Mouse (Mus musculus) brain, adult 2 months (tissue): ENCODE measurements at regions not wholly inside any gene's neighbourhood (a gene's known extent, or its start where the extent isn't known, plus 50 kb on each side); places are given as distances from the start of the nearest gene placed in this dataset.
"Not testable (repeated sequence)": the region's sequence is repeated elsewhere in the genome, so short reads cannot be mapped to it uniquely, and the experiment has no call there.

Experiments used
- DNase-seq: peaks from one replicate; pipeline ENCODE4 v3.0.0; 2011; ENCODE audit warnings: low read depth, low spot score

GRCm38 (mm10) chr5:75405496-75405895 is 169.2 kb upstream of the Kit start:
- DNase-seq, result peak; percentile 19

- no peak for DNase-seq
Observed at GRCm38 (mm10) chr5:75407686-75408085, 167.0 kb upstream of the Kit start.

- DNase-seq, result peak; percentile 24
Observed at GRCm38 (mm10) chr5:75410240-75411186, 164.2 kb upstream of the Kit start.

GRCm38 (mm10) chr5:75419282-75419681 is 155.4 kb upstream of the Kit start:
- DNase-seq, result not testable (repeated sequence)

- no peak for DNase-seq
Observed at GRCm38 (mm10) chr5:75432885-75433284, 141.8 kb upstream of the Kit start.

GRCm38 (mm10) chr5:75437924-75438323 is 136.8 kb upstream of the Kit start:
- DNase-seq, result no peak

- DNase-seq, result no peak
Observed at GRCm38 (mm10) chr5:75444024-75444604, 130.6 kb upstream of the Kit start.

GRCm38 (mm10) chr5:75446386-75446785 is 128.3 kb upstream of the Kit start:
- DNase-seq, result no peak

GRCm38 (mm10) chr5:75449913-75450525 is 124.7 kb upstream of the Kit start:
- DNase-seq, result peak; percentile 7

- no peak for DNase-seq
Observed at GRCm38 (mm10) chr5:75450564-75450963, 124.2 kb upstream of the Kit start.

GRCm38 (mm10) chr5:75451081-75451480 is 123.6 kb upstream of the Kit start:
- DNase-seq, result no peak

GRCm38 (mm10) chr5:75451693-75452092 is 123.0 kb upstream of the Kit start:
- no peak for DNase-seq

- DNase-seq, result peak; percentile 62
Observed at GRCm38 (mm10) chr5:75453757-75454390, 120.8 kb upstream of the Kit start.

GRCm38 (mm10) chr5:75454961-75455541 is 119.7 kb upstream of the Kit start:
- DNase-seq, result no peak

- peak; percentile 20 for DNase-seq
Observed at GRCm38 (mm10) chr5:75457403-75457802, 117.3 kb upstream of the Kit start.

- peak; percentile 59 for DNase-seq
Observed at GRCm38 (mm10) chr5:75458317-75458716, 116.4 kb upstream of the Kit start.

GRCm38 (mm10) chr5:75459758-75460354 is 114.9 kb upstream of the Kit start:
- no peak for DNase-seq

GRCm38 (mm10) chr5:75460414-75461025 is 114.2 kb upstream of the Kit start:
- DNase-seq, result no peak

- DNase-seq, result no peak
Observed at GRCm38 (mm10) chr5:75461368-75461767, 113.3 kb upstream of the Kit start.

- no peak for DNase-seq
Observed at GRCm38 (mm10) chr5:75463591-75463990, 111.1 kb upstream of the Kit start.

- no peak for DNase-seq
Observed at GRCm38 (mm10) chr5:75465701-75466100, 109.0 kb upstream of the Kit start.
